Mouse (Mus musculus) adrenal gland, postnatal 36 days (tissue): Measurements from ENCODE around the gene Zscan4e. TPM values are rescaled to one million over a fixed set of nuclear protein-coding genes. Genes with fewer than 3 reads are reported as not detected.
"Not testable (repeated sequence)": the region's sequence is repeated elsewhere in the genome, so short reads cannot be mapped to it uniquely, and the experiment has no call there.

Experiments used
- DNase-seq, 2 experiments: peaks; one replicate each; pipeline ENCODE4 v3.0.0; 2021; ENCODE audit warnings: mixed read lengths in 1 of 2
- long read RNA-seq, 2 experiments: library from polyadenylated mRNA; stranded (forward); transcript quantifications; one replicate each; pipeline ENCODE4 v2.0.0; 2021; ENCODE audit warnings: borderline sequencing depth in 2 of 2
- microRNA-seq: library from miRNA; unstranded; fragments of <30 nt; microRNA quantifications from one replicate; pipeline ENCODE4 v1.2.0, GENCODE M21; 2021
- total RNA-seq, 2 experiments: library from RNA; stranded (reverse); gene quantifications; 2 replicates each; pipeline ENCODE4 v1.2.3; 2021

Gene Zscan4e
- not detected for total RNA-seq
- long read RNA-seq, experiment 1: 0 reads
- long read RNA-seq, experiment 2: 0 reads

DNA sequence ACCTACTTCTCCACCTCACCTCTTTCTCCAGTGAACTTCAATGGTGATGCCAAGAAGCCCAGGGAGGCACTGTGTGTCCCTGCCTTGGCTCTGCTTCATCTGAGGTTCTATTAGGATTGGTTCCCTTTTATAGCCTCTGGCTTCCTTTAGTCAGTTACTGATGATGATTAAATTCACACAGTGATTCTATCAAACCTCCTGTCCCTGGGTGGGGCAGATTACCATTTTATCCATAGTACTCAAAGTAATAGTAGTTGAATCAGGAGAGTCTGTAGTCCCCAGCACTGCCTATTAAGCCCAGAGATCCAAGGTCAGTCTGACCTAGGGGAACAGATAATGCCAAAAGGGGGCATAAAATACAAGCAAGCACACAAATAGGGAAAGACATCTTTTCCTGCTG is at the start of gene Zscan4e:
Gene Zscan4e, minus strand, starts transcription at position 101 of the 400 bp plus-strand sequence.
- DNase-seq: not testable (repeated sequence)

Small RNA genes lying within 50 kb of the gene (microRNA-seq; reads per million reads assigned to microRNA genes)
- gene Gm23087 (not detected), gene Gm26248 (not detected)

Other genes with a start within 250 kb of the Zscan4e start
- not detected for gene Zscan4-ps1, start 241.0 kb downstream of the Zscan4e start, total RNA-seq
- gene Zscan4d, start 144.5 kb downstream of the Zscan4e start, total RNA-seq: not detected
- not detected for gene Zscan4f, start 87.2 kb upstream of the Zscan4e start, total RNA-seq
- gene Zscan4-ps2, start 203.6 kb upstream of the Zscan4e start, total RNA-seq: not detected